Mouse (Mus musculus) CD4-positive, CD25-positive, alpha-beta regulatory T cell (primary cell): Measurements from ENCODE around the gene Chd3. TPM values are rescaled to one million over a fixed set of nuclear protein-coding genes. Genes with fewer than 3 reads are reported as not detected.

ENCODE experiments used
- polyA plus RNA-seq: library from polyadenylated mRNA; unstranded; fragments of 100-300 nt; shearing (Covaris generic); gene quantifications from one replicate; pipeline ENCODE4 v1.2.1, GENCODE M21; 2017

The Chd3 gene
- polyA plus RNA-seq, result 139 TPM

DNA sequence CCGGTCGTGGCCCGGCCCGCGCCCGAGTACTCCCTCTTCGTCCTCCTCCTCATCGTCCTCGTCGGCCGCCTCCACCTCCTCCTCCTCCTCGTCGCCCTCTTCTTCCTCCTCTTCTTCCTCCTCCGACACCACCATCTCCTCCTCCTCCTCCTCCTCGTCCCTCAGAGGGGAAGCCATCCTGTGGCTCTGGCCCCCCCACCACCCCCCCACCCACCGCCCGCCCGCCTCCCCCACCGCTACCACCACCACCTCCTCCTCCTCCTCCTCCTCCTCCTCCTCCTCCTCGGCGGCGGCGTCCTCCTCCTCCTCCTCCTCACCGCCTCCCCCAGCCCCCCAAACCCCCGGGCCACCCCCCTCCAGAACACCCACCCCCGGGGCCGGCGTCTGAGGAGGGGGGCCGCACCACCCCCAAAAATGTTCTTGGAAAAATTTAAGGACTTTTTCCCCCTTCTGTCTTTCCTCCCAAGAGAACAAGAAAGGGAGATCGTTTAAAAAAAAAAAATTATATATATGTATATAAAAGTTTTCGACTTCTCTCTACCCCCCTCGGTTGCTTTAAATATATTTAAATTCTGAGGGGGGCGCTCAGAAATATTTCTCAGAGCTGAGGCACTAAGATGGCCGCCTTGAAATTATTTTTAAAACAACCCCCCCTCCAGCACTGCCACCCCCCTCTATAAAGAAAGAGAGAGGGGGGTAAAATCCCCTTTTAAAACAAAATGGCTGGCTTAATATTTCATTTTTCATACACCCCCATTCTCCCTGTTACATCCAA is at the start of gene Chd3:
Gene Chd3, minus strand, starts transcription at position 192 of the 775 bp plus-strand sequence.

DNA sequence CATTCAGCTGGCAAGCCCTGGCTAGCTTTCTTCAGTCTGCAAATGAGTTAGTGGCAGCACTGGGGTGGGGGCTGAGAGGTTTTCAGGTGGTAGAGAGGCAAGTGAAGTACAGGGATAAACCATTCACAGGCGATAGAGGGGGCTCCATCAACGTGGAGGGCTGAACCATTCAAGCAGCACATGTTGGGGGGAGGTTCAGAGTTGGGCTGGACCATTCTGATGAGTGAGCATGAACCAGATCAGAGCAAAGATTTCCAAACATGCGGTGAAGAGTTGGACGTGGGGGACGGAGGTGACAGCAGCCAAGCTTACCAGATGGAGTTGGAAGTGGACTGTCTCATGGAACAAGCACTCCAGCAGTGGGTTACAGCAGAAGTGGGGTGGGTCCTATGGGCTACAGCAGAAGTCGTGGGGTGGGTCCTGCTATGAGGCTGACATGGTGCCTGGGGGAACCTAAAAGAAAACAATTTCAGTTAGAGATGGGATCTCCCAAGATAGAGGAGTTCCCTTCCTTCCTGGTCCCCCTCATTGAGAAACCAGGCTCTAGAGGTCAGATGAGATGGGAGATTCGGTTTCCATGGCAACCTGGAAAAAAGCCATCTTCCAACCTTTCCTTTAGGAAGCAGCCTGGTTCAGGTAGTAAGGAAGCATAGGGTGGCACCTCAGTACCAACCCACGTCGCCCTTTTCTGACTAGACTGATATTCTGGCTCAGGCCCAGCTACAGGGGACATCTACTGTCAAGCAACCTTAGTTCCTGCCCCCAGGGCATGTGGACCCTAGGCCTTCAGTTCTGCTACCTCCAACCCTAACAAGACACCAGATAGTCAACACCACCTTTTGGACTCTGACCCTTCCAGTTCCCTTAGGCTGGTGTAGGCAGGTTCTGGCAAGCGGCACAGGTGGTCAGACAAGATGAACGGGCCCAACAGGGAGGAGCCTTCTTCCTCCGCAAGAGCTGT is 44.3 kb upstream of the Chd3 start, which contains the start of gene Kdm6b:
Gene Kdm6b, minus strand, starts transcription at position 455 of the 961 bp plus-strand sequence.

DNA sequence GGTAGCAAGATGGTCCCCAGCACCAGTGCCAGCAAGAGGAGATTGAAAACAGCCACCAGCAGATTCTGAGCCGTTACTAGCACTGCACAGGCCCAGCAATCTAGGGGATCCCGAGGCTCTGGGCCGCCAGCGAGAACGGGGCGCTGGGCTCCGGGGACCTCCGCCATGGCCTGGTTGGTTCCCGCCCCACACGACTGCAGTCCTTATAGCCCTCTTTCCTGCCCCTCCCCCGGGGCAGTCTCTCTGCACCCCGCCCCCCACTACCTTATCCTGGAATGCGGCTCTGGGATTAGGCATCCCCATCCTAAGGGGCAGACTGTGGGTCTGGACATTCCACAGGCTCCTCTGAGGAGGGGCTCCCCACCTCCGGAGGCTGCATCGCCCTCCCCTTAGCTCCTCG is 28.9 kb upstream of the Chd3 start, which contains the start of gene Tmem88:
Gene Tmem88, minus strand, starts transcription at position 176 of the 400 bp plus-strand sequence.

DNA sequence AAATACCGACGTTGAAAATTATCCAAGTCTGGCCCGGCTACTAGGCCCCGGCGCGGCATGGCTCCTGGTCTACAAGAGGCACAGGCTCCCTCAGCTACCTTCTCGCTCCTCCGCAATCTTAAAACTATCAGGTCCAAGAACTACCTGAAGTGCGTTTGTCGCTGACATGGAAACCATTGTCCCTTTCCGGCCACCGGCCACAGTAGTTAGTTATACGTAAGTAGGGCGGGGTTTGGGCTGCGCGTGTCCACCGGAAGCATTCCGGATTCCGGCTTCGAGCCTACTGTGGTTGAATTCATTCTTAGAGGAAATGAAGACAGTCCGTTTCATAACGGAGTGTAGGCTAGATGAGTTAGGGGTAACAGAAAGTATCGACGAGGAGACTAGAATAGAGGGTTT is 26.0 kb upstream of the Chd3 start, which contains the start of the genes Naa38 and Cyb5d1:
Gene Naa38, plus strand, starts transcription at position 253 of the 399 bp plus-strand sequence.
Gene Cyb5d1, minus strand, starts transcription at position 397 of the 399 bp plus-strand sequence.

DNA sequence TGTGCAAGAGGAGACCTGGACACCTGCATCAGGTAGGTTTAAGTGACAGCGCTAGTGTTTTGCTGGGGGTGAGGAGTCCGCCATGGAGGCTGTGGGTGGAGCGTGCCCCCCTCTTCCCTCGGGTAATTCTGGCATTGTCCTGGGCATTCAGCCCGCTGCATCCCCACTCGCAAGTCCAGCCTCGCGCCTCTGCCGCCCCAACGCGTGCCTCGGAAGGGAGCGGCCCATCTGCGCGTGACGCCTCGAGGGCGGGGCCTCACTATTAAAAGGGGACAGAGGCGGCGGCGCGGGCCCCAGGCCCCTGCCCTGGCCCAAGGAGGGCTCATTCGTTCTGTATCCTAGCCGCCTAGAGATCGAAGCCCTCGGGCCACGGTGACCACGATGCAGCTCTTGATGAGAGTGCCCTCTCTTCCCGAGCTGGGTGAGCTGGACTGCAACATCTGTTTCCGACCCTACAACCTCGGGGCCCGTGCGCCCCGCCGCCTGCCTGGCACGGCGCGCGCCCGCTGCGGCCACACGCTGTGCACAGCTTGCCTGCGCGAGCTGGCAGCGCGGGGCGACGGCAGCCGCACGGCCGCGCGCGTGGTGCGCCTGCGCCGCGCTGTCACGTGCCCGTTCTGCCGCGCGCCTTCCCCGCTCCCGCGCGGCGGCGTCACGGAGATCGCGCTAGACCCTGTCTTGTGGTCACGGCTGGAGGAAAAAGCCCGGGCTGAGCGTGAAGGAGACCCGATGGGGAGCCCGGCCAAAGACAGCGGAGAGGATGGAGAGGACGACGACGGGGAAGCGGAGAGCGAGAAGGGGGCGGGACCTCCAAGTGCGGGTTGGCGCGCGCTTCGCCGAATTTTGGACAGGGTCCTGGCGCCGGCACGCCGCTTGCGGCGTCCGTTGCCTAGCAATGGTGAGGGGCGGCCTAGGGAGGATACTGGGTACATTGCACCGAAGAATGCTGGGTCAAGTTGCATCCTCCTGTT is 28.8 kb downstream of the Chd3 start, which contains the start of gene Rnf227:
Gene Rnf227, plus strand, starts transcription at position 301 of the 971 bp plus-strand sequence.

DNA sequence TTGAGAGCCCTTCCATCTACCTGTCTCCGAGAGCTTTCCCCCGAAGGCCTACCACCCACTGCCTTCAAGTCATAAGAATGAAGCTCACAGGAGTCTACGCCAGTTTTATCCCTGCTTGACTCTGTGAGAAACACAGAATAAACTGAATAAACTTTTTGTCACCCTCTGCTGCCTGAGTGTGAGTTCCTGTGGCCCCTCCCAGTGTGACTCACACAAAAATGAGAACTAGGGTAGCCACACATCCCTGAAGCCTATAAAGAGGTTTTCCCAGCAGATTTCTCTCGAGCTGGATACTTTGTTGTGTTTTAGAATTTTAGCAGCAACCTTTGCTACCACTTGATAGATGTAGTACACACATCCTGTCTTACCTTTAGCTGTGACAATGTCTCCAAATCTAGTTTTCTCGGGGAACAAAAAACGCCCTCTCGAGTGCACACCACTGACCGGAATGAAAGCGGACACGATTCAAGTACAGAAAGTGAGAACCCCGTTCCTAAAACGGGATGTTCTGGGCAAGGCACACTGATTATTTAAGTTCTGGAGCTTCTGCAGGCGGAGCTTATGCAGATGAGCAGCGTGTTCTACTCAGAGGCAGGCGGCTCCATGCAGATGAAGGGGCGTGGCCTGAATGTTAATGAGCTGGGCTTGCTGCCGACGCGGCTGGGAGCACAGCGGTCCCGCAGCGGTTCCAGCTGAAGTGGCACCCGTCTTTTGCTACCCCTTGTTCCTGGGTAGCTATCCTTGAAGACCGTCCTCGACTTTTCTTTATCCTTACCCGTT is 43.4 kb downstream of the Chd3 start, which contains the start of gene Kcnab3:
Gene Kcnab3, plus strand, starts transcription at position 631 of the 780 bp plus-strand sequence.

DNA sequence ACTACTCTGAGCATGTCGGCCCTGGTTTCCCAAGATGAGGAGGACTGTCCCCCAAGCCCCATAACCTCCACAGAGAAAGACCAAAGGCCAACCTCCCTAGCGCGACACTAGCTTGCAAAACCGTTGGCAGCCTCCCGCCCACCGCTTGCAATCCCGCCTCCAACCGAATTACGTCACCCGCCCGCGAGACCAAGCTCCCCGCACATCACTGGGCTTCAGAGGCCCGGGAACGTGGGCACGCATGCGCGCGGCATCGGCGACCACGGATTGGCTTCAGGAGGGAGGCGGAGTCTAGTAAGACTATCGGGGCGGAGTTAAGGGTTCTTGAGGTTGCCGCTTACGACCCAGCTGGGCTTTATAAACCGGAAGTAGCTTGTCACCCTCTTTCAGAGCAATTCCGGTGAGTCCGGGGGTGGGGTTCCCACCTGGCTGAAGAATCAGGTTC is 45.5 kb downstream of the Chd3 start, which contains the start of the genes Cntrob and Trappc1:
Gene Cntrob, minus strand, starts transcription at position 109 of the 445 bp plus-strand sequence.
Gene Trappc1, plus strand, starts transcription at position 314 of the 445 bp plus-strand sequence.

Other genes starting within 250 kb of the Chd3 start
- not detected for gene Hes7, start 249.0 kb downstream of the Chd3 start, polyA plus RNA-seq
- gene 9130213A22Rik, start 246.8 kb downstream of the Chd3 start, polyA plus RNA-seq, result not detected
- gene Aloxe3, start 243.5 kb downstream of the Chd3 start, polyA plus RNA-seq, result 0.08 TPM
- not detected for gene Alox12b, start 212.4 kb downstream of the Chd3 start, polyA plus RNA-seq
- 3.2 TPM for gene Alox8, start 171.6 kb downstream of the Chd3 start, polyA plus RNA-seq
- 0.19 TPM for gene Gucy2e, start 132.4 kb downstream of the Chd3 start, polyA plus RNA-seq
- 8.7 TPM for gene Cntrob, start 45.6 kb downstream of the Chd3 start, polyA plus RNA-seq
- 96.9 TPM for gene Trappc1, start 45.4 kb downstream of the Chd3 start, polyA plus RNA-seq
- gene Kcnab3, start 43.1 kb downstream of the Chd3 start, polyA plus RNA-seq, result 1.4 TPM
- 2.4 TPM for gene Rnf227, start 28.9 kb downstream of the Chd3 start, polyA plus RNA-seq
- 97.6 TPM for gene Naa38, start 26.1 kb upstream of the Chd3 start, polyA plus RNA-seq
- 25.4 TPM for gene Cyb5d1, start 26.2 kb upstream of the Chd3 start, polyA plus RNA-seq
- gene Tmem88, start 28.8 kb upstream of the Chd3 start, polyA plus RNA-seq, result 0.54 TPM
- gene Kdm6b, start 44.3 kb upstream of the Chd3 start, polyA plus RNA-seq, result 5.5 TPM
- 0.01 TPM for gene Dnah2, start 179.7 kb upstream of the Chd3 start, polyA plus RNA-seq
- gene Efnb3, start 190.8 kb upstream of the Chd3 start, polyA plus RNA-seq, result 0.47 TPM
- gene Wrap53, start 210.8 kb upstream of the Chd3 start, polyA plus RNA-seq, result 25.6 TPM
- gene Trp53, start 211.0 kb upstream of the Chd3 start, polyA plus RNA-seq, result 239 TPM
- not detected for gene Atp1b2, start 236.5 kb upstream of the Chd3 start, polyA plus RNA-seq
- gene Shbg, start 248.5 kb upstream of the Chd3 start, polyA plus RNA-seq, result not detected